Mouse (Mus musculus) heart, adult 9 months (tissue): Measurements from ENCODE around the gene Col5a3.
"Not testable (repeated sequence)": the region's sequence is repeated elsewhere in the genome, so short reads cannot be mapped to it uniquely, and the experiment has no call there.

Source experiments
- DNase-seq, 2 experiments: peaks; one replicate each; pipeline ENCODE4 v3.0.0; 2022; ENCODE audit warnings: low spot score in 2 of 2

Gene Col5a3

GRCm38 (mm10) chr9:20814521-20815272 lies at the start of gene Col5a3:
TSS of gene Col5a3 (minus strand) at chr9:20815067.
- DNase-seq, result peak; percentile 83 to 84

- no peak for DNase-seq
These were observed 47.4 kb upstream of the Col5a3 start for GRCm38 (mm10) chr9:20862225-20862624.

- no peak for DNase-seq
These were observed 47.0 kb upstream of the Col5a3 start for GRCm38 (mm10) chr9:20861821-20862220.

- DNase-seq, result no peak
These were observed 45.1 kb upstream of the Col5a3 start for GRCm38 (mm10) chr9:20859926-20860325.

- no peak for DNase-seq
These were observed 42.3 kb upstream of the Col5a3 start for GRCm38 (mm10) chr9:20857131-20857530.

- DNase-seq, result no peak
These were observed 35.3 kb upstream of the Col5a3 start for GRCm38 (mm10) chr9:20850179-20850578.

GRCm38 (mm10) chr9:20842670-20843069 lies 27.8 kb upstream of the Col5a3 start:
- DNase-seq, result peak in 1 of 2 experiments; percentile 17

- DNase-seq, result no peak
These were observed 27.3 kb upstream of the Col5a3 start for GRCm38 (mm10) chr9:20842211-20842610.

GRCm38 (mm10) chr9:20838931-20839330 lies 24.1 kb upstream of the Col5a3 start:
- no peak for DNase-seq

- DNase-seq, result no peak
These were observed 22.5 kb upstream of the Col5a3 start for GRCm38 (mm10) chr9:20837184-20837947.

GRCm38 (mm10) chr9:20835431-20835954 lies 20.6 kb upstream of the Col5a3 start:
- DNase-seq, result not testable (repeated sequence)

- DNase-seq, result no peak
These were observed 20.0 kb upstream of the Col5a3 start for GRCm38 (mm10) chr9:20834881-20835280.

GRCm38 (mm10) chr9:20830901-20831643 lies 16.2 kb upstream of the Col5a3 start:
- DNase-seq, result peak; percentile 91 to 96

- DNase-seq, result no peak
These were observed 13.3 kb upstream of the Col5a3 start for GRCm38 (mm10) chr9:20828127-20828526.

- DNase-seq, result no peak
These were observed 10.9 kb upstream of the Col5a3 start for GRCm38 (mm10) chr9:20825781-20826180.

GRCm38 (mm10) chr9:20822821-20823220 lies 8.0 kb upstream of the Col5a3 start:
- no peak for DNase-seq

- DNase-seq, result no peak
These were observed 5.1 kb upstream of the Col5a3 start for GRCm38 (mm10) chr9:20820001-20820400.

- DNase-seq, result no peak
These were observed 3.4 kb upstream of the Col5a3 start, which contains the start of gene Rdh8 for GRCm38 (mm10) chr9:20818236-20818635. TSS of gene Rdh8 (plus strand) at chr9:20818503.

- peak; percentile 38 to 45 for DNase-seq
These were observed 2.2 kb downstream of the Col5a3 start for GRCm38 (mm10) chr9:20812537-20813271.

- no peak for DNase-seq
These were observed 4.1 kb downstream of the Col5a3 start for GRCm38 (mm10) chr9:20810773-20811172.

GRCm38 (mm10) chr9:20810271-20810670 lies 4.6 kb downstream of the Col5a3 start:
- DNase-seq, result peak; percentile 34 to 47
